Mouse (Mus musculus): ENCODE data around the gene Dglucy.
A peak's percentile ranks its signal among the peaks of the same experiment; 100 is the strongest.

Dglucy gene

GRCm38 (mm10) chr12:100841211-100841792, 62.4 kb downstream of the Dglucy start:
- peak; percentile 86 for DNase-seq (ENCODE audit: low read depth)

GRCm38 (mm10) chr12:100843171-100843570, 64.3 kb downstream of the Dglucy start:
- no peak for DNase-seq (ENCODE audit: low read depth)

GRCm38 (mm10) chr12:100844546-100844945, 65.7 kb downstream of the Dglucy start:
- DNase-seq (ENCODE audit: low read depth): no peak

GRCm38 (mm10) chr12:100845829-100846228, 67.0 kb downstream of the Dglucy start:
- peak; percentile 58 for DNase-seq (ENCODE audit: low read depth)

- no peak for DNase-seq (ENCODE audit: low read depth)
These were observed 67.7 kb downstream of the Dglucy start for GRCm38 (mm10) chr12:100846566-100846965.

GRCm38 (mm10) chr12:100847437-100848080, 68.7 kb downstream of the Dglucy start:
- no peak for DNase-seq (ENCODE audit: low read depth)

- peak; percentile 77 for DNase-seq (ENCODE audit: low read depth)
These were observed 70.7 kb downstream of the Dglucy start for GRCm38 (mm10) chr12:100849421-100850138.

- peak; percentile 21 for DNase-seq (ENCODE audit: low read depth)
These were observed 73.5 kb downstream of the Dglucy start for GRCm38 (mm10) chr12:100852370-100852769.

- no peak for DNase-seq (ENCODE audit: low read depth)
These were observed 77.5 kb downstream of the Dglucy start for GRCm38 (mm10) chr12:100856337-100856736.

- DNase-seq (ENCODE audit: low read depth): no peak
These were observed 78.9 kb downstream of the Dglucy start for GRCm38 (mm10) chr12:100857791-100858190.

- peak; percentile 42 for DNase-seq (ENCODE audit: low read depth)
These were observed 83.4 kb downstream of the Dglucy start for GRCm38 (mm10) chr12:100862272-100862671.

- DNase-seq (ENCODE audit: low read depth): no peak
These were observed 84.1 kb downstream of the Dglucy start for GRCm38 (mm10) chr12:100862856-100863446.

- no peak for DNase-seq (ENCODE audit: low read depth)
These were observed 86.2 kb downstream of the Dglucy start for GRCm38 (mm10) chr12:100865072-100865471.

GRCm38 (mm10) chr12:100865509-100866078, 86.7 kb downstream of the Dglucy start:
- no peak for DNase-seq (ENCODE audit: low read depth)

- DNase-seq (ENCODE audit: low read depth): no peak
These were observed 88.2 kb downstream of the Dglucy start for GRCm38 (mm10) chr12:100867097-100867496.

- no peak for DNase-seq (ENCODE audit: low read depth)
These were observed 89.3 kb downstream of the Dglucy start for GRCm38 (mm10) chr12:100868049-100868622.

GRCm38 (mm10) chr12:100871234-100871633, 92.4 kb downstream of the Dglucy start:
- DNase-seq (ENCODE audit: low read depth): no peak

- peak; percentile 60 for DNase-seq (ENCODE audit: low read depth)
These were observed 93.0 kb downstream of the Dglucy start for GRCm38 (mm10) chr12:100871841-100872240.

- DNase-seq (ENCODE audit: low read depth): no peak
These were observed 94.8 kb downstream of the Dglucy start for GRCm38 (mm10) chr12:100873612-100874011.

- no peak for DNase-seq (ENCODE audit: low read depth)
These were observed 96.7 kb downstream of the Dglucy start for GRCm38 (mm10) chr12:100875553-100875952.

GRCm38 (mm10) chr12:100875960-100876359, 97.1 kb downstream of the Dglucy start:
- DNase-seq (ENCODE audit: low read depth): no peak

- DNase-seq (ENCODE audit: low read depth): peak; percentile 88
These were observed 99.1 kb downstream of the Dglucy start for GRCm38 (mm10) chr12:100877936-100878335.

Measured in 416B (cell line).